Mouse (Mus musculus): Measurements from ENCODE around the gene Sox5. TPM values are rescaled to one million over a fixed set of nuclear protein-coding genes. Genes with fewer than 3 reads are reported as not detected.

Gene Sox5
- polyA plus RNA-seq, 1 experiment from 2014 or later: 22.9 TPM

GRCm38 (mm10) chr6:144740343-144740742, 41.4 kb downstream of the Sox5 start:
- no peak overlapping the region for H3K27ac ChIP-seq (ENCODE audit: low read length)
- no peak overlapping the region for H3K4me3 ChIP-seq (ENCODE audit: low read length)
- no peaks in the 10 kb centered on the region; the same call in 1 of the 2 replicates for H3K4me1 ChIP-seq (replicated peaks; ENCODE audit: control insufficient read depth, insufficient read depth, low read length)
- no peaks in the 10 kb centered on the region for H3K36me3 ChIP-seq (ENCODE audit: control insufficient read depth, insufficient read depth, low read length)
- H3K9me3 ChIP-seq (ENCODE audit: control insufficient read depth, low read length): peaks cover 3% of the 10 kb centered on the region; the same call in 1 of the 2 replicates
- WGBS: 87% methylated on average over 3 of the region's 3 CpGs
- ATAC-seq (ENCODE audit: low read depth): no peak
- H3K4me2 ChIP-seq (ENCODE audit: low read depth, low read length): no peak overlapping the region
- H3K27me3 ChIP-seq (ENCODE audit: control insufficient read depth, insufficient read depth, low read depth, low read length): no peaks in the 10 kb centered on the region
- no peak overlapping the region for H3K9ac ChIP-seq (ENCODE audit: low read length)

GRCm38 (mm10) chr6:144739753-144740152, 42.0 kb downstream of the Sox5 start:
- Histone ChIP-seq H3K36me3 (ENCODE audit: control insufficient read depth, insufficient read depth, low read length) (no peaks in the 10 kb centered on the region), H3K4me1 (replicated peaks; ENCODE audit: control insufficient read depth, insufficient read depth, low read length) (no peaks in the 10 kb centered on the region; the same call in 1 of the 2 replicates), H3K27ac (ENCODE audit: low read length) (no peak overlapping the region), H3K27me3 (ENCODE audit: control insufficient read depth, insufficient read depth, low read depth, low read length) (no peaks in the 10 kb centered on the region), H3K9ac (ENCODE audit: low read length) (no peak overlapping the region), H3K4me3 (ENCODE audit: low read length) (no peak overlapping the region), H3K4me2 (ENCODE audit: low read depth, low read length) (no peak overlapping the region), H3K9me3 (ENCODE audit: control insufficient read depth, low read length) (peaks cover 3% of the 10 kb centered on the region; the same call in 1 of the 2 replicates)
- no peak for ATAC-seq (ENCODE audit: low read depth)
- 81% methylated on average over 2 of the region's 2 CpGs for WGBS

- 79% methylated on average over 5 of the region's 5 CpGs for WGBS
- Histone ChIP-seq H3K4me1 (replicated peaks; ENCODE audit: control insufficient read depth, insufficient read depth, low read length) (no peaks in the 10 kb centered on the region; the same call in 1 of the 2 replicates), H3K36me3 (ENCODE audit: control insufficient read depth, insufficient read depth, low read length) (no peaks in the 10 kb centered on the region), H3K4me3 (ENCODE audit: low read length) (no peak overlapping the region), H3K9ac (ENCODE audit: low read length) (no peak overlapping the region), H3K27ac (ENCODE audit: low read length) (no peak overlapping the region), H3K9me3 (ENCODE audit: control insufficient read depth, low read length) (peaks cover 3% of the 10 kb centered on the region; the same call in 1 of the 2 replicates), H3K4me2 (ENCODE audit: low read depth, low read length) (no peak overlapping the region), H3K27me3 (ENCODE audit: control insufficient read depth, insufficient read depth, low read depth, low read length) (no peaks in the 10 kb centered on the region)
- ATAC-seq (ENCODE audit: low read depth): no peak
Observed at GRCm38 (mm10) chr6:144737786-144738185, 44.0 kb downstream of the Sox5 start.

GRCm38 (mm10) chr6:144731251-144731970, 50.4 kb downstream of the Sox5 start:
- Histone ChIP-seq H3K27me3 (ENCODE audit: control insufficient read depth, insufficient read depth, low read depth, low read length) (no peaks in the 10 kb centered on the region), H3K27ac (ENCODE audit: low read length) (no peak overlapping the region), H3K4me2 (ENCODE audit: low read depth, low read length) (no peak overlapping the region), H3K36me3 (ENCODE audit: control insufficient read depth, insufficient read depth, low read length) (no peaks in the 10 kb centered on the region), H3K9me3 (ENCODE audit: control insufficient read depth, low read length) (no peaks in the 10 kb centered on the region), H3K9ac (ENCODE audit: low read length) (no peak overlapping the region), H3K4me1 (replicated peaks; ENCODE audit: control insufficient read depth, insufficient read depth, low read length) (no peaks in the 10 kb centered on the region), H3K4me3 (ENCODE audit: low read length) (no peak overlapping the region)
- no peak for ATAC-seq (ENCODE audit: low read depth)
- WGBS: 90% methylated on average over 10 of the region's 10 CpGs

GRCm38 (mm10) chr6:144723530-144724144, 58.1 kb downstream of the Sox5 start:
- H3K36me3 ChIP-seq (ENCODE audit: control insufficient read depth, insufficient read depth, low read length): no peaks in the 10 kb centered on the region
- H3K27ac ChIP-seq (ENCODE audit: low read length): no peak overlapping the region
- H3K4me1 ChIP-seq (replicated peaks; ENCODE audit: control insufficient read depth, insufficient read depth, low read length): no peaks in the 10 kb centered on the region
- H3K4me2 ChIP-seq (ENCODE audit: low read depth, low read length): no peak overlapping the region
- H3K9me3 ChIP-seq (ENCODE audit: control insufficient read depth, low read length): no peaks in the 10 kb centered on the region
- no peak overlapping the region for H3K9ac ChIP-seq (ENCODE audit: low read length)
- ATAC-seq (ENCODE audit: low read depth): no peak
- H3K27me3 ChIP-seq (ENCODE audit: control insufficient read depth, insufficient read depth, low read depth, low read length): no peaks in the 10 kb centered on the region
- no peak overlapping the region for H3K4me3 ChIP-seq (ENCODE audit: low read length)
- WGBS: 55% methylated on average over 12 of the region's 12 CpGs

GRCm38 (mm10) chr6:144723024-144723423, 58.8 kb downstream of the Sox5 start:
- no peak overlapping the region for H3K9ac ChIP-seq (ENCODE audit: low read length)
- H3K9me3 ChIP-seq (ENCODE audit: control insufficient read depth, low read length): no peaks in the 10 kb centered on the region
- no peaks in the 10 kb centered on the region for H3K27me3 ChIP-seq (ENCODE audit: control insufficient read depth, insufficient read depth, low read depth, low read length)
- no peak overlapping the region for H3K4me2 ChIP-seq (ENCODE audit: low read depth, low read length)
- H3K4me3 ChIP-seq (ENCODE audit: low read length): no peak overlapping the region
- ATAC-seq (ENCODE audit: low read depth): no peak
- H3K27ac ChIP-seq (ENCODE audit: low read length): no peak overlapping the region
- WGBS: 81% methylated on average over 5 of the region's 5 CpGs
- no peaks in the 10 kb centered on the region for H3K4me1 ChIP-seq (replicated peaks; ENCODE audit: control insufficient read depth, insufficient read depth, low read length)
- H3K36me3 ChIP-seq (ENCODE audit: control insufficient read depth, insufficient read depth, low read length): no peaks in the 10 kb centered on the region

- H3K9me3 ChIP-seq (ENCODE audit: control insufficient read depth, low read length): no peaks in the 10 kb centered on the region
- no peaks in the 10 kb centered on the region for H3K36me3 ChIP-seq (ENCODE audit: control insufficient read depth, insufficient read depth, low read length)
- H3K4me1 ChIP-seq (replicated peaks; ENCODE audit: control insufficient read depth, insufficient read depth, low read length): no peaks in the 10 kb centered on the region
- ATAC-seq (ENCODE audit: low read depth): no peak
- H3K9ac ChIP-seq (ENCODE audit: low read length): no peak overlapping the region
- WGBS: 97% methylated on average over 13 of the region's 13 CpGs
- no peak overlapping the region for H3K4me2 ChIP-seq (ENCODE audit: low read depth, low read length)
- no peak overlapping the region for H3K4me3 ChIP-seq (ENCODE audit: low read length)
- H3K27me3 ChIP-seq (ENCODE audit: control insufficient read depth, insufficient read depth, low read depth, low read length): no peaks in the 10 kb centered on the region
- no peak overlapping the region for H3K27ac ChIP-seq (ENCODE audit: low read length)
Observed at GRCm38 (mm10) chr6:144720846-144721245, 60.9 kb downstream of the Sox5 start.

- Histone ChIP-seq H3K9ac (ENCODE audit: low read length) (no peak overlapping the region), H3K27ac (ENCODE audit: low read length) (no peak overlapping the region), H3K4me3 (ENCODE audit: low read length) (no peak overlapping the region), H3K4me1 (replicated peaks; ENCODE audit: control insufficient read depth, insufficient read depth, low read length) (peaks cover 10% of the 10 kb centered on the region), H3K9me3 (ENCODE audit: control insufficient read depth, low read length) (no peaks in the 10 kb centered on the region), H3K36me3 (ENCODE audit: control insufficient read depth, insufficient read depth, low read length) (no peaks in the 10 kb centered on the region), H3K27me3 (ENCODE audit: control insufficient read depth, insufficient read depth, low read depth, low read length) (no peaks in the 10 kb centered on the region), H3K4me2 (ENCODE audit: low read depth, low read length) (no peak overlapping the region)
- ATAC-seq (ENCODE audit: low read depth): no peak
- WGBS: 59% methylated on average over 1 of the region's 1 CpGs
Observed at GRCm38 (mm10) chr6:144716376-144716775, 65.4 kb downstream of the Sox5 start.

- ATAC-seq (ENCODE audit: low read depth): peak; percentile 96
- Histone ChIP-seq H3K4me1 (replicated peaks; ENCODE audit: control insufficient read depth, insufficient read depth, low read length) (peaks cover 17% of the 10 kb centered on the region), H3K27me3 (ENCODE audit: control insufficient read depth, insufficient read depth, low read depth, low read length) (no peaks in the 10 kb centered on the region), H3K9me3 (ENCODE audit: control insufficient read depth, low read length) (no peaks in the 10 kb centered on the region), H3K4me3 (ENCODE audit: low read length) (peak overlapping the region; percentile 28), H3K36me3 (ENCODE audit: control insufficient read depth, insufficient read depth, low read length) (no peaks in the 10 kb centered on the region), H3K27ac (ENCODE audit: low read length) (peak overlapping the region; percentile 78), H3K9ac (ENCODE audit: low read length) (no peak overlapping the region), H3K4me2 (ENCODE audit: low read depth, low read length) (peak overlapping the region; percentile 48)
- WGBS: 31% methylated on average over 9 of the region's 9 CpGs
Observed at GRCm38 (mm10) chr6:144711841-144712240, 69.9 kb downstream of the Sox5 start.
